Mouse (Mus musculus) spleen, adult 2 months (tissue): ENCODE data around the gene Fam227b. TPM values are rescaled to one million over a fixed set of nuclear protein-coding genes. Genes with fewer than 3 reads are reported as not detected.

Experiments
- DNase-seq, 2 experiments: peaks; one replicate each; pipeline versions ENCODE4 v3.0.0 to v3.0.0-alpha.2; 2012 to 2021; ENCODE audit warnings: low spot score in 2 of 2, low read depth in 1 of 2
- H3K27ac ChIP-seq: fragments of 200-500 bp; 2 replicates; pipeline ENCODE4 v1.5.1; 2012; ENCODE audit warnings: low read length, inconsistent platforms; ENCODE audit not compliant: insufficient read depth
- H3K27me3 ChIP-seq: fragments of 200-500 bp; 2 replicates; pipeline ENCODE4 v1.6.1; 2012; ENCODE audit warnings: mild to moderate bottlenecking, moderate library complexity, low read length, inconsistent platforms; ENCODE audit not compliant: control insufficient read depth, insufficient read depth
- H3K36me3 ChIP-seq: fragments of 200-500 bp; 2 replicates; pipeline ENCODE4 v1.6.1; 2012; ENCODE audit warnings: mild to moderate bottlenecking, low read length, inconsistent platforms; ENCODE audit not compliant: control insufficient read depth, insufficient read depth
- H3K4me1 ChIP-seq: fragments of 200-500 bp; 2 replicates; pipeline ENCODE4 v1.6.1; 2011; ENCODE audit warnings: inconsistent platforms; ENCODE audit not compliant: control insufficient read depth, insufficient read depth, insufficient read length
- H3K4me3 ChIP-seq: fragments of 200-500 bp; 2 replicates; pipeline ENCODE4 v1.5.1; 2011; ENCODE audit warnings: mild to moderate bottlenecking, inconsistent platforms; ENCODE audit not compliant: insufficient read depth, insufficient read length; ENCODE audit errors: extremely low read depth
- CTCF ChIP-seq: fragments of 200-500 bp; IDR thresholded peaks from 2 replicates; pipeline ENCODE4 v1.5.1; 2011; ENCODE audit warnings: mild to moderate bottlenecking, inconsistent platforms; ENCODE audit not compliant: insufficient read depth, insufficient read length, insufficient replicate concordance; ENCODE audit errors: extremely low read depth
- POLR2A ChIP-seq: fragments of 200-500 bp; IDR thresholded peaks from 2 replicates; pipeline ENCODE4 v1.6.1; 2011; ENCODE audit warnings: low read depth, low read length, inconsistent platforms
- WGBS: fragments of 180-500 bp; shearing (Covaris S2); methylation state at CpG from one replicate; pipeline ENCODE4 v1.1.7; 2018; 5-methylcytosine and 5-hydroxymethylcytosine counted together
- polyA plus RNA-seq: library from polyadenylated mRNA; depleted of rRNA; stranded (reverse); fragments of >200 nt; gene quantifications from 2 replicates; pipeline ENCODE4 v1.2.3, GENCODE M21; 2012; rRNA removed

The Fam227b gene
- polyA plus RNA-seq, 1 experiment = not detected

DNA sequence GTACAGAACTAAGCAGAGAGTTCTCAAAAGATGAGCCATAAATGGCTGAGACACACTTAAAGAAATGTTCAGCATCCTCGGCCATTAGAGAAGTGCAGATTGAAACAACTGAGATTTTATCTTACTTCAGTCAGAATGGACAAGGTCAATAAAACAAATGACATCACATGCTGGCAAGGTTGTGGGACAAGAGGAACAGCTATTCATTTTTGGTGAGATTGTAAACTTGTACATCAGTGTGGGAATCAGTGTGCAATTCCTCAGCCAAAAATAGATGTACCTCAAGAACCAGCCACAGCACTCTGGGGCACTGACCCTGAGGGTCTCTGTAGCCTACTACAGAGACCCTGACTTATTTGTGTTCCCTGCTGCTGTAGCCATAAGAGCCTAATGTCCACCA, 208.5 kb downstream of the Fam227b start:
- TF ChIP-seq POLR2A (no peak), CTCF (no peak)
- Histone ChIP-seq H3K4me3 (no peak overlapping the region), H3K36me3 (peaks cover 6% of the 10 kb centered on the region), H3K4me1 (no peaks in the 10 kb centered on the region), H3K27ac (no peak overlapping the region), H3K27me3 (no peaks in the 10 kb centered on the region)
- 85% methylated on average over 1 of the region's 1 CpGs for WGBS
- DNase-seq = no peak

DNA sequence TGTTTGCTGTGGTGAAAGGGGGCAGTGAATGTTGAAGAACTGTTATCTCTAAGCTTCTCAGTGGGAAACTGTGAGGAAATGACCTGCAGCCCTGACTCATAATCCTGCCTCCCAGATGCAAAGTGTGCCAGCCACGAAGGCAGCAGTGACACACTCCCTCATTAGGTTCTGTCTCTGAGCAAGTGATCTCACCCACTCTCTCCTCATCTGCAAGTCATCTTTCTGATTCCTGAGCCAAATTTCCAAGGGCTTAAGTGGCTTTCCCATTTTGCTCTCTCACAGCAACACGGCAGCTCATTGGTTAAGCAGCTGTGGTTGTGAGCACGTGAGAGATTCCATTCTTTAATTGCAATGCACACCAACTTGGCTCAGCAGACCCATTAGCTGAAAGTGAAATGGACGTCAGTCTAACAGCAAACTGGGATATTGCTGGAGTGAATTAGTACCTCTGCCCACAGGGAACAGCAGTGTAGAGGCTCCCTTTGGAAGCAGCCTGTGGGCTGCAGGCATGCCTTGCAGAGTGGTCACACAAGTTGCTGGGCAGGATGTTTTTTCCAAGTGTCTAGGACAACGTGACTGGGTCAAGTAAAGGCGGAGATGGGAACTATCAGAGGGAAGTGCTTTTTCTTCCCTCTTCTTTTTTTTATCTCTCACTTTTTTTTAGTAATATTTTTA, 210.6 kb downstream of the Fam227b start:
- no peaks in the 10 kb centered on the region; the same call in 1 of the 2 replicates for H3K36me3 ChIP-seq
- no peak for DNase-seq
- 85% methylated on average over 6 of the region's 6 CpGs for WGBS

DNA sequence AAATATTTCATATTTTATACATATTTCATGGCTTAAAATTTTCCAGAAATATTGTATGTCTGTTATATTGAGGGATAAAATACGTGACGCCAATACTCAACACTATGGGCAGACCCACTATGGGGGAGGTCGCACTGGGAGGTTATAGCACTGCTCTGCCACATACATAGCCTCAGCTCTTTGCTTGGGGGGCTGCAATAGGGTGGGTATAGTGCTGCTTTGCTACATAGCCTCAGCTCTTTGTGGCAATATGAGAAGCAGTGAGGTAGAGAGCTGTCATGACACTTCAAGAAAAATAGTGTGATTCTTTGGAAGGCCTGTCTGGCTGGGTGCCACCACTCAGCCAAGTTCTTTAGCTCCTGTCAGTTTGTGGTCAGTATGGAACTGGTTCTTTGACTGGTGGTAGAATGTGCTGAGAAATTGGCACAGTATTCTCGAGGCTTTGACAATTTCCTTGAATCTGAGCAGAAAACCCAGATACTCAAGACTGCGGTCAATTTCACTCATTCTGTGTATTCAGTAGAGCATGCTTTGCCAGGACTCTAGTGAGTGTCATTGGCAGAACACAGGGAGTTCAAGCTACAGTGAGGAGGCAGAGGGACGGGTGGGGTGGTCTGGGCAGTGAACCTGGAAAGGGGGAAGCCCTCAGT, 212.7 kb downstream of the Fam227b start:
- Histone ChIP-seq H3K4me3 (no peak overlapping the region), H3K36me3 (no peaks in the 10 kb centered on the region; the same call in 1 of the 2 replicates), H3K4me1 (no peaks in the 10 kb centered on the region), H3K27me3 (no peaks in the 10 kb centered on the region), H3K27ac (no peak overlapping the region)
- TF ChIP-seq CTCF (no peak), POLR2A (no peak)
- no peak for DNase-seq
- whole genome bisulfite sequencing = 75% methylated on average over 6 of the region's 6 CpGs

More for the DNA sequence above, 210.6 kb downstream of the Fam227b start:
- H3K4me3 ChIP-seq = no peak overlapping the region
- no peak for TF ChIP-seq CTCF
- H3K4me1 ChIP-seq = no peaks in the 10 kb centered on the region
- no peaks in the 10 kb centered on the region for H3K27me3 ChIP-seq
- H3K27ac ChIP-seq = no peak overlapping the region

DNA sequence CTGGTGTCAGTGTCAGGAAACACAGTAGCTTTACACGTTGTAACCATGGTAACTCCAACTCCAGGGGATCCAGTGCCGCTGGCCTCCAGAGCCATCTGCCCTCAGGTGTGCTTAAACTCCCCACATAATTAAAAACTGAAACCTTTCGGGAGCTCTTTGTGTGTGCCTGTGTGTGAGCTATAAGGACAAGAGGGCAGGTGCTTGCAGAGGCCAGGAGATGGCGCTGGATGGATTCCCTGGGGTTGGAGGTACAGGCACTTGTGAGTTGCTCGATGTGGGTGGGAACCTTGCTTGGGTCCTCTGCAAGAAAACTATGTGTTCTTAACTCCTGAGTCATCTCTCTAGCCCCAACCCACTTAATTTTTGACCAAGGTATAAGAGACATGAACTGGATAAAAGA, 215.4 kb downstream of the Fam227b start:
- Histone ChIP-seq H3K27ac (no peak overlapping the region), H3K36me3 (peaks cover 5% of the 10 kb centered on the region), H3K27me3 (no peaks in the 10 kb centered on the region), H3K4me1 (no peaks in the 10 kb centered on the region), H3K4me3 (no peak overlapping the region)
- no peak for DNase-seq
- TF ChIP-seq POLR2A = no peak
- no peak for TF ChIP-seq CTCF
- 87% methylated on average over 5 of the region's 5 CpGs for WGBS

DNA sequence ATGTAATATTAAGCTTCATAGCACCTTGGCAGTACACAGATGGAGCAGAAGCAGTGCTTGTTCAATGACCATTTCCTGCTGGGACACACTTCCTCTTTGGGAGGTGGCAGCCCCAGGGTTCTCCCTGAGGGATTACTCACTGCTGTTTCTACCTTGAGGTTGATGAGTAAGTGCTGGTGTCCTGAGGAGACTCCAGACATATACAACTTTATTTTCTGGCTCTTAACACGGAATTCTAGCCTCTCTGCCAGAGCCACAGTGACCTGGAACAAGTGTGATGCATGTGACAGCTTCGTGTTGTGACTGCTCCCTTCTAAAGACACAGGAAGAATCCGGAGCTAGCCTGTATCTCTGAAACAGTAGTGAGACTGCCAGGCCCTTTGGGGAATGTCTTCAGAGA, 217.8 kb downstream of the Fam227b start:
- TF ChIP-seq POLR2A (no peak), CTCF (no peak)
- H3K27ac ChIP-seq = no peak overlapping the region
- peaks cover 10% of the 10 kb centered on the region for H3K36me3 ChIP-seq
- DNase-seq = no peak
- H3K27me3 ChIP-seq = no peaks in the 10 kb centered on the region
- no peaks in the 10 kb centered on the region for H3K4me1 ChIP-seq
- WGBS = 87% methylated on average over 3 of the region's 3 CpGs
- H3K4me3 ChIP-seq = no peak overlapping the region

Other genes starting within 250 kb of the Fam227b start
- 0.47 and 0.55 TPM in 2 replicates for gene Fgf7, start 117.3 kb downstream of the Fam227b start, polyA plus RNA-seq
- 1.2 and 1.5 TPM in 2 replicates for gene Dtwd1, start 137 bp upstream of the Fam227b start, polyA plus RNA-seq
- gene Gm17555, start 63.1 kb upstream of the Fam227b start, polyA plus RNA-seq = not detected in 2 replicates